Mouse (Mus musculus) cortical plate, adult 2 months (tissue): ENCODE data around the gene Thrb.

ENCODE experiments used
- CTCF ChIP-seq: fragments of 200-500 bp; IDR thresholded peaks from 2 replicates; pipeline ENCODE4 v1.5.1; 2011; ENCODE audit warnings: mild to moderate bottlenecking, control low read depth, low read length; ENCODE audit not compliant: insufficient read depth; ENCODE audit errors: extremely low read depth
- POLR2A ChIP-seq: fragments of 200-500 bp; IDR thresholded peaks from 2 replicates; pipeline ENCODE4 v1.6.1; 2011; ENCODE audit warnings: mild to moderate bottlenecking, low read length, control low read depth; ENCODE audit not compliant: insufficient read depth; ENCODE audit errors: extremely low read depth

DNA sequence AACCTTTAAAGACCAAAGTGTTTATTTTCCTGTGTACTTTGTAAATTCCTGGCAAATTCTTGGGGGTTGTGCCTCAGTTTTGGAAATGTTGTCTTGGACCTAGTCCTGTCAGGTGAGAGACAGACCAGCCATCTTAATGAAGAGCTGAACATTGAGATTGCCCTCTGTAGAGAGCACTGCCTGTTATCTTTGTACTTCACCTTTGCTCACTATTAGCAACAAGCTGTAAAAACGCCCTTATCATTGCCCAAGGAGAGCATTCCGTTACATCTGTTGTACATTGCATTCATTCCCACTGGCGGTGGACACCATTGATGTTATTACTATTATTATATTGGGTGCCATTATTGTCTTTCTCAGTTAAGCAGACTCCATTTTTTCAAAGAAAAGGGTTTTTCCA, 40.2 kb downstream of the Thrb start:
- TF ChIP-seq CTCF (no peak), POLR2A (no peak)
